Mouse (Mus musculus) limb, embryonic 11.5 days (tissue): ENCODE measurements around the gene Enah. TPM values are rescaled to one million over a fixed set of nuclear protein-coding genes. Genes with fewer than 3 reads are reported as not detected.

Source experiments
- ATAC-seq: fragments of 200-750 bp; cut with Nextera tagmentation; 2 replicates; pipeline ENCODE4 v1.8.0; 2017; ENCODE audit warnings: low read depth; ENCODE audit not compliant: insufficient number of reproducible peaks, low FRiP score, low TSS enrichment
- DNase-seq: peaks from one replicate; pipeline ENCODE4 v3.0.0-alpha.2; 2015; ENCODE audit warnings: low spot score
- H3K27ac ChIP-seq: fragments of 300-500 bp; sonication (generic); replicated peaks from 2 replicates; pipeline ENCODE4 v1.5.1; 2014; ENCODE audit warnings: low read depth, mild to moderate bottlenecking, low read length
- H3K27me3 ChIP-seq: fragments of 300-500 bp; sonication (generic); 2 replicates; pipeline ENCODE4 v1.6.1; 2014; ENCODE audit warnings: mild to moderate bottlenecking, low read length, mixed read lengths; ENCODE audit not compliant: control insufficient read depth, insufficient read depth
- H3K36me3 ChIP-seq: fragments of 300-500 bp; sonication (generic); 2 replicates; pipeline ENCODE4 v1.6.1; 2014; ENCODE audit warnings: mild to moderate bottlenecking, low read length, moderate library complexity, mixed read lengths; ENCODE audit not compliant: control insufficient read depth, insufficient read depth
- H3K4me1 ChIP-seq: fragments of 300-500 bp; sonication (generic); 2 replicates; pipeline ENCODE4 v1.6.1; 2014; ENCODE audit warnings: low read length, mixed read lengths; ENCODE audit not compliant: control insufficient read depth, insufficient read depth
- H3K4me2 ChIP-seq: fragments of 300-500 bp; sonication (generic); 2 replicates; pipeline ENCODE4 v1.6.1; 2014; ENCODE audit warnings: low read depth, mild to moderate bottlenecking, moderate library complexity; ENCODE audit not compliant: severe bottlenecking
- H3K4me3 ChIP-seq: fragments of 300-500 bp; sonication (generic); 2 replicates; pipeline ENCODE4 v1.5.1; 2014; ENCODE audit warnings: low read depth, low read length
- H3K9ac ChIP-seq: fragments of 300-500 bp; sonication (generic); 2 replicates; pipeline ENCODE4 v1.6.1; 2014; ENCODE audit warnings: mild to moderate bottlenecking, low read length
- H3K9me3 ChIP-seq: fragments of 300-500 bp; sonication (generic); 2 replicates; pipeline ENCODE4 v1.6.1; 2016; ENCODE audit warnings: low read length; ENCODE audit not compliant: control insufficient read depth
- WGBS: fragments of 180-500 bp; shearing (Covaris S2); extraction: QIAGEN DNeasy Blood & Tissue Kit; methylation state at CpG from one replicate; pipeline ENCODE4 v1.1.7; 2014; 5-methylcytosine and 5-hydroxymethylcytosine counted together
- polyA plus RNA-seq: library from polyadenylated mRNA; unstranded; fragments of >200 nt; fragmentation: Nextera tagmentation; extraction: Ambion mirVana; gene quantifications from 2 replicates; pipeline ENCODE4 v1.2.1, GENCODE M21; 2014

The Enah gene
- polyA plus RNA-seq, 1 experiment from 2014 or later, result 28.5 TPM

- ATAC-seq, result no peak
- H3K9ac ChIP-seq, result no peak overlapping the region
- H3K4me2 ChIP-seq, result no peak overlapping the region
- no peak overlapping the region for H3K4me3 ChIP-seq
- H3K36me3 ChIP-seq, result no peaks in the 10 kb centered on the region
- no peak for DNase-seq
- H3K27me3 ChIP-seq, result no peaks in the 10 kb centered on the region
- no peaks in the 10 kb centered on the region for H3K4me1 ChIP-seq
- no peak overlapping the region for H3K27ac ChIP-seq
- no peaks in the 10 kb centered on the region for H3K9me3 ChIP-seq
Measured at GRCm38 (mm10) chr1:182031757-182032156, 12.0 kb upstream of the Enah start.

DNA sequence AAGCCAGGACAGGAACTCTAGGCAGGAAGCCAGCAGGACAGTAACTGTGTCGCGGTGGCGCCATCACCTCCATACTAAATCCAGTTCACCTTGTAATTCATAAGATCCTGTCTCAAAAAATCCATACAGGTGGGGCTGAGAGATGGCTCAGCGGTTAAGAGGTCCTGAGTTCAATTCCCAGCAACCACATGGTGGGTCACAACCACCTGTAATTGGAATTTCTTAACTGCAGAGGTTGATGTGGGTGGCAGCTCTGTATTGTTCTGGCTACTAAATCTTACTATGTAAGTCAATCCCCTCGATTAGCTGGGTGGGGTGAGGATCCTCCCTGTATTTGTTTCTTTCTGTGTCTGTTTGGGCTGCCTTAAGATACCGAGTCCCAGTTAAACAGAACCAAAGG, 11.3 kb upstream of the Enah start:
- Histone ChIP-seq H3K27ac (no peak overlapping the region), H3K4me3 (no peak overlapping the region), H3K9ac (no peak overlapping the region), H3K27me3 (no peaks in the 10 kb centered on the region), H3K4me1 (no peaks in the 10 kb centered on the region), H3K4me2 (no peak overlapping the region), H3K9me3 (no peaks in the 10 kb centered on the region), H3K36me3 (no peaks in the 10 kb centered on the region)
- ATAC-seq (no peak), DNase-seq (no peak)
- 87% methylated on average over 6 of the region's 6 CpGs for WGBS

DNA sequence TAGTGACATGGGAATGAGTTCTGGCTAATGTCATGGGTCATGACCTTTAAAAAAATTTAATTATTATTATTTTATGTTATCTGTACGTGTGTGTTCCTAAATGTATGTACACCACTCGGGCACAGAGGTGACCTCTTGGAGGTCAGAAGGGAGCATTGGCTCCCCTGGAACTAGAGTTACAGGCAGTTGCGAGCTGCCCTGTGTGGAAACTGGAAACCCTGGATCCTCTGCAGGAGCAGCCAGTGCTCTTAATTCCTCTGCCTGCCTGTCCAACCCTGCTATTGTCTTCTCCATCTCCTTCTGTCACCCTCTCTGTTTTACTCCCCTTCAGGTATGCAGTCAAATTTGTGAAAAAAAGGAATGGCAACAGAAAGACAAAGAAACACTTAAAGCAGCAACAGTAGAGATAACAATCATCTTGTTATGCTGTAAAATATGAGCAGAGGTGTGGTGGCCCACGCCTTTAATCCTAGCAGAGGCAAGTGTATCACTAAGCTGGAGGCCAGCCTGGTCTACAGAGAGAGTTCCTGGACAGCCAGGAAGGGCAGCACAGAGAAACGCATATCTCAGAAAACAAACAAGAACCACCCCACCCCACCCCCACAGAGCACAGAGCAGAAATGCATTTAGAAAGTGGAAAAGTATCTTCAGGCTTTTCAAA, 10.3 kb upstream of the Enah start:
- H3K4me1 ChIP-seq, result no peaks in the 10 kb centered on the region
- DNase-seq (no peak), ATAC-seq (no peak)
- no peaks in the 10 kb centered on the region for H3K9me3 ChIP-seq
- H3K9ac ChIP-seq, result no peak overlapping the region
- no peaks in the 10 kb centered on the region for H3K27me3 ChIP-seq
- 66% methylated on average over 5 of the region's 5 CpGs for WGBS
- no peak overlapping the region for H3K27ac ChIP-seq
- H3K4me2 ChIP-seq, result no peak overlapping the region
- no peaks in the 10 kb centered on the region for H3K36me3 ChIP-seq
- no peak overlapping the region for H3K4me3 ChIP-seq

DNA sequence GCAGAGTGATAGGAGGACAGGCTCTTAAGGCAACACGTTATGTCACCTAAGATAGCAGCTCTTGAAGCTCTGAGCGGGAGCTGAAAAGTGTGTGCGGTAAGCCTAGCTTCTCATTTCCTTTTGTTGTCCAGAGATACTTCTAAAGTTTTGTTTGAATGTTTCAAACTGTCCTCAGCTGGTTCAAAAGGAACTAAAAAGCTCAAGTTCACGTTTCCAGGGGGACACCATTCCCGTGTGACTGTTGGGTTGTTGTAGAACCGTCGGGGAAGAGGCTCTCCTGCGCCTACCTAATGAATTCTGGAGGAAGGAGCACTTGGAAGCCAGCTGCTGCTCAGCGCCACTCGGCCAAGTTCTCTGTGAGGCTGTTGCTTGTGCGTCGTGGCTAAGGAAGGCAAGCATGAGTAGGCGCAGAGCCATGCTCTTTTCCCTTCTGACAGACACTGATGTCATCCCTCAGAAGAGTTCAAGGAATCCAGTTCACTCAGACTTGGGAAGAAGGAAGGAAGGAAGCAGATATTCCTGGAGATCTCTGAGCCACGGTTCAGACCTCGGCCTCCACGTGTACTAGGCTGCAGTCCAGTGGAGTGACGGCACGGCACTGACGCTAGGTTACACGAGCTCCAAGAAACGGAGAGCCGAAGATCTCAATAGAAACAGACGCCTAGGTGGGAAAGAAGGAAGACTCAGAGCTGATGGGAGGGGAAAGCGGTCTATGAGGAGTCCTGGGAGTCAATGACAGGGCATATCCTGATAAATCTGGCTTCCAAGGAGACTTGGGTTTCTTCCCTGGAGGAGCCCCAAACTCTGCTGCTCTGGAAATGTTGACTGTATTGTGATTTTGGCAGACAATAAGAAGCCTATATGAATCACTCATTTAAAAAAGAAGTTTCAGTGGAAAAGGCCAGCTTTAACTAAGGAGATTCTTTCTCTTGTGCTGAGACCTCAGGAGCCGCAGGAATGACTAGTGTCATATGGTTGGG, 8.7 kb upstream of the Enah start:
- Histone ChIP-seq H3K9me3 (no peaks in the 10 kb centered on the region), H3K27me3 (no peaks in the 10 kb centered on the region), H3K9ac (no peak overlapping the region), H3K4me2 (no peak overlapping the region), H3K4me1 (no peaks in the 10 kb centered on the region), H3K36me3 (no peaks in the 10 kb centered on the region), H3K4me3 (no peak overlapping the region), H3K27ac (no peak overlapping the region)
- WGBS, result 87% methylated on average over 25 of the region's 25 CpGs
- ATAC-seq, result no peak
- no peak for DNase-seq

DNA sequence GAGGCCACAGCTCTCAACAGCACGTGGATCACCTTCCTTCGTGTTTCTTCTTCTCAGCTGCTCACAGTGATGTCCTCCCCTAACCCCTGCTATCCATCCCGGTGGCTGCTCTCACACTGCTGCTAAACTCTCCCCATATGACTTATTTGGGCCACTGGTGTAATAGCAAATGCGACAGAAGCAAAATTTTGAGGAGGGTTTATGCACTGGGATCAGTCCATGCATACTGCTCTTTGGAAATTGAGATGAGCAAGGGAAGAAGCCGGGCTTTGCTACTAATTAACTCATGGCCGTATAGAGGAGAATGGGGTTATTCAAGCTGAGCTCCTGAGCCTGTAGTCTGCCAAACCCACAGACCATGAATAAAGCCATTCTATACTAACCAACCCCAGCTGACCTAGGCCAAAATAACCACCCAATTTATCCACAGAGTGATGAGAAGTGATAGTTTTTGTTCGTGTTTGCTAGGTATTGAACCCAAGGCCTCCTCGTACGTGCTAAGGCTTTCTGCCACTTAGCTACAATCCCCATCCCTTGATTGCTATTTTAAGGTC, 7.7 kb upstream of the Enah start:
- H3K4me1 ChIP-seq, result no peaks in the 10 kb centered on the region
- no peak overlapping the region for H3K4me2 ChIP-seq
- H3K4me3 ChIP-seq, result no peak overlapping the region
- no peak overlapping the region for H3K27ac ChIP-seq
- no peaks in the 10 kb centered on the region for H3K27me3 ChIP-seq
- no peaks in the 10 kb centered on the region for H3K9me3 ChIP-seq
- WGBS, result 87% methylated on average over 9 of the region's 9 CpGs
- no peak overlapping the region for H3K9ac ChIP-seq
- no peaks in the 10 kb centered on the region for H3K36me3 ChIP-seq
- DNase-seq (no peak), ATAC-seq (no peak)

DNA sequence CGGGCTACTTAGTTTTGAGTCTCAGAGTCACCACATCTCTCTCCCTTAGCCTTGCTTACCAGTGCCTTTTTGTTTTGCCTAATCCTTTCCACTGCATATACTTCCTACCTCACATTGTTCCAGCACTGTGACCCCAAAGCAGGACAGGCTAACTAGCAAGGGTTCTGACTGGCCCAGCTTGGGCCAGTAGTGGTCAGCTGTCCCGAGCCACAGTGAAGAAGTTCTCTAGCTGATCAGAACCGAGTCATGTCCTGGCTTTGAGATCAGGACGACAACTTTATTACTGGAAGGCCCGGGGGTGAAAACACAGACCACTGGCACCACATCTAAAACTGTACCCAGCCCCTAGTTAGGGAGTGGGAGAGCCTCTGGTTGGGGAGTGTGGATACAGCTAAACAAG, 7.0 kb upstream of the Enah start:
- no peaks in the 10 kb centered on the region for H3K27me3 ChIP-seq
- H3K4me2 ChIP-seq, result no peak overlapping the region
- H3K9ac ChIP-seq, result no peak overlapping the region
- H3K4me1 ChIP-seq, result no peaks in the 10 kb centered on the region
- H3K4me3 ChIP-seq, result no peak overlapping the region
- H3K27ac ChIP-seq, result no peak overlapping the region
- no peak for DNase-seq
- no peak for ATAC-seq
- WGBS, result 81% methylated on average over 5 of the region's 5 CpGs
- H3K36me3 ChIP-seq, result no peaks in the 10 kb centered on the region
- H3K9me3 ChIP-seq, result no peaks in the 10 kb centered on the region

GRCm38 (mm10) chr1:182026120-182026519, 6.3 kb upstream of the Enah start:
- Histone ChIP-seq H3K4me3 (no peak overlapping the region), H3K27me3 (no peaks in the 10 kb centered on the region), H3K4me2 (no peak overlapping the region), H3K4me1 (no peaks in the 10 kb centered on the region), H3K27ac (no peak overlapping the region), H3K36me3 (no peaks in the 10 kb centered on the region), H3K9ac (no peak overlapping the region), H3K9me3 (no peaks in the 10 kb centered on the region)
- 76% methylated on average over 7 of the region's 7 CpGs for WGBS
- DNase-seq, result no peak
- no peak for ATAC-seq

DNA sequence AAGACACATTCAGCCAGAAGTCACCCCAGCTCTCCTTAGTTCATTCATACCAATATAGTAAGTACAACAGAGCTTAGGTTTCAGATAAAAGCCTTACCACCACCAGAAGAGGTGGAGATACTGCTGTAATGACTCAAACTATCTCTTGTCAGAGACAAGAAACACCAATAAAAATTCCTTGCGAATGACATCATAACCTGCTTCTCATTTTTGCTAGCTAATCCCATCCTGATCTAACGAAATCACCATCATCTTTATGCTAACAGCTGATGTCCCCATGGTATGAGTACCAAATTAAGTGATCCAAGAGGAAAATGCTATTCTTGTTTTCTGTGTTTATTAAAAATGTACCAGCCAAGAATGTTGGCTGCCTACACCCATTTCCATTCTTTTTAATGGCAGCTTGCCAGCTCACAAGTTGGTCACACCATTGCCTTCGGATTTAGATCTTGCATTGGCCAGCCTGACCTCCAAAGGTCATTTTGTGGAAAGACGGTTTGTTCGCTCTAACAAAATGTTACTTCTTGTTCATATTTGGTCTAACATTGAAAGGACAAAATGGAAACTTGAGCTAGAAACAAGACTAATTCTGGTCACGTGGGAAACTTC, 2.0 kb upstream of the Enah start:
- no peaks in the 10 kb centered on the region for H3K36me3 ChIP-seq
- no peak overlapping the region for H3K27ac ChIP-seq
- DNase-seq (no peak), ATAC-seq (no peak)
- H3K4me1 ChIP-seq, result no peaks in the 10 kb centered on the region
- WGBS, result 86% methylated on average over 6 of the region's 6 CpGs
- no peak overlapping the region for H3K4me3 ChIP-seq
- H3K27me3 ChIP-seq, result no peaks in the 10 kb centered on the region
- no peak overlapping the region for H3K4me2 ChIP-seq
- H3K9ac ChIP-seq, result no peak overlapping the region
- H3K9me3 ChIP-seq, result no peaks in the 10 kb centered on the region
